Mouse (Mus musculus): ENCODE measurements around the gene Smad3.

GRCm38 (mm10) chr9:63737426-63737931, 20.3 kb downstream of the Smad3 start:
- TF ChIP-seq EP300 (IDR thresholded peaks at IDR 0.05; ENCODE audit: insufficient read depth, low read depth, low read length) = no peak
- no peak for TF ChIP-seq CTCF (IDR thresholded peaks at IDR 0.05)

All from heart, adult 2 months (tissue).